Mouse (Mus musculus) kidney, adult 8-10 months (tissue): ENCODE results near the gene Ppp2r5c.

ENCODE experiments used
- DNase-seq, 2 experiments: peaks; one replicate each; pipeline ENCODE4 v3.0.0; 2022

Gene Ppp2r5c

DNA sequence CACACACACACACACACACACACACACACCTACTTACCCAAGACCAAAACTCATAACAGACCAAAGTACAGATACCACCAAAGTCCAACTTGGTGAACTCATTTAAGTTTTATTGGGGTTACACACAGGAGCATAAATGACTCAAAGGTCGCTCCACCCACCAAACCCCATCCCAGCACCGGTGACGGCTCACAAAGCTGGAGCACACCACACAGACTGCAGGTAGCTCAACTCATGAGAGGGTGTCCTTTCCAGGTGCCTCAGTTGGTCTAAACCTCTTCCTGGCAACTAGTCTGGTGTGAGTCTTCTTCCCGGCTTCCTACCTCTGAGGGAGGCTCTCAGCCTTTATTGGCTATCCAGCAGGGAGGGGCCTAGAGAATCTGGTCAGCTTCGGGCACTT lies 2.4 kb upstream of the Ppp2r5c start:
- no peak for DNase-seq

DNA sequence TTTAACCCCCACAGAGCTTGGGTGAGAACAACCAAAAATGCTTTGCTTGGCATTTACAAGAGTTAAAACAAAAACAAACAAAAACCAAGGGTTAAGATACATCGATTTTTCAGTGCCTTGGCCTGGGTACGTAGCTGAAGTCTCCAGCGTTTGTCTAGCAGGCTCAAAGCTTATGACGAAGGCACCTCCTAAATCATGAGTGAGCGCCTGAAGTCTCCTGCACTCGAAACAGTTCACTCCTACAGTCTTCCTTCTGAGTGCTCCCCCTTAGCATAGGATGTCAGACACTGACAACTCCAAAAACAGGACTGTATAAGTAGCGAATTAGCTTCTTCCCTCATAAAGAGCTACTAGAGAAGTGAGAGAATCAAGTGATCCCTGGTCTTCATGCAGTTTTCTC lies 1.1 kb upstream of the Ppp2r5c start:
- DNase-seq = no peak

DNA sequence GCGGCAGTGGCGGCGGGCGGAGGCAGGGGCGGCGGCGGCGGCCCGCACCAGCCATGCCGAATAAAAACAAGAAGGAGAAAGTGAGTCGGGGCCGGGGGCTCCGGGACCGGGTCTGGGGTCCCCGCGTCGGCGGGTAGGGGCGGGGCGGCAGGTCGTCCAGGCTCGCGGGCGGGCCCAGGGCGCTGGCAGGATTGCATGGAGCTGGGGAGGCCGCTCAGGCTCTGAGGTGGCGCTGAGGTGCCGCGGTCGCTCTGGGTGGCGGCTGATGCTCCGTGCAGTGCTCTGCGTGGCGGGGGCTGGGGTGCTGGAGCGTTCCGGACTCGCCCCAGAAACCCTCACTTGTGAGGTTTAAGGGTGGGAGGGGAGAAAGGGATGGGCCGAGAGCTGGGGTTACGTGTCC lies 386 bp downstream of the Ppp2r5c start:
- DNase-seq = peak; percentile 38 to 43

DNA sequence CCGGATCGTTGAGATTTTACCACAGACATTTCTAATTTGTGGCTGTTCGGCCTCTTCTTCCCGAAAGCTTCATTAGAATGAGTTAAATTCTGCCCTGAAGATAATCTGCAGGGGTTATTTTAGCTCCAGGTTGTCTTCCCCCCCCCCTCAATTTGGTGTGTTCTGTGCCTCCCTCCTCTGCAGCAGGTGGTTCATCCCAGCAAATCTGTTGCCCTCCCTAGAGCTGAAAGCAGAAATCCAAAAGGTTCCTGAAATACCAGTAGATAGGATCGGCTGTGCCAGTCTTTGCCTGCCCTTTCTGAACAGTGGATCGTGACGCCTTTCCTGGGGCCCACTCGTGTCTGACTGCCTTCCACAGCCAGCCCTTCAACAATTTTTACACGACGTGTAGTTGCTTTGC lies 1.8 kb downstream of the Ppp2r5c start:
- no peak for DNase-seq

DNA sequence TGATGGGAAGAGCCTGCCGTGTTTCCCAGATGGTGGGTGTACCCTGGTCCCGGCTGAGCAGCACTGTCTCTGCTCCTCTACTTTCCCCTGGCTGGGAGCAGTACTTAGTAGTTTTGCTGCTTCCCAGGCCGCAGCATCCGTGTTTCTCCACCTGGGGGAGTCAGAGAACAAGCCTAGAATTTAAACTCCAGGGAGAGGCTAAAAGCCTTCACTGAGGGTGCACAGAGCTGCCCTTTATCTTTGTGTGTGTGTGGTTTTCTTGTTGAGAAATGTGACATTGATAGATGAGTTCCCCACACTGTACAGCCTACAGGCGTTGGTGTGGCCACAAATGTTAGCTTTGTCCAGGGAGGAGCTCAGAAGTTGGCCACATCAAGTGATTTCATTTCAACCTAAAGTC lies 7.3 kb downstream of the Ppp2r5c start:
- peak; percentile 53 to 76 for DNase-seq

DNA sequence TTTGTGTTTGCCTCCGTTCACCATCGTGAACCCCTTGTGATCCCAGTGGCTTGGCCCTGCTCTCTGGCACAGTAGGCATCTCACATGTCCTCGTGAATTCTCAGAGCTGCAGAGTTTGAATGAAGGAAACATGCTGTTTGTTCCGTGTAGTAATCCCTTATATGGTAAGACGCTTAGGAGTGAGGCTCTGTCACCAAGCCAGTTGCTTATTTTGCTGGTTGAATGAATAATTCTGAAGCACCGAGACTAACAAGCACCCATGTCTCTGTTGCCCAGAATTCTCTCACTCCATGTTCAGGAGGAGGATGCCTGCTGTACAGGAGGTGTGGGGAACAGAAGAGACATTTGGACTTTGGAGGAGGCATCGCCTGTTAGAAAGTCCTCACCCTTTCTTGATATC lies 9.1 kb downstream of the Ppp2r5c start:
- DNase-seq = no peak

DNA sequence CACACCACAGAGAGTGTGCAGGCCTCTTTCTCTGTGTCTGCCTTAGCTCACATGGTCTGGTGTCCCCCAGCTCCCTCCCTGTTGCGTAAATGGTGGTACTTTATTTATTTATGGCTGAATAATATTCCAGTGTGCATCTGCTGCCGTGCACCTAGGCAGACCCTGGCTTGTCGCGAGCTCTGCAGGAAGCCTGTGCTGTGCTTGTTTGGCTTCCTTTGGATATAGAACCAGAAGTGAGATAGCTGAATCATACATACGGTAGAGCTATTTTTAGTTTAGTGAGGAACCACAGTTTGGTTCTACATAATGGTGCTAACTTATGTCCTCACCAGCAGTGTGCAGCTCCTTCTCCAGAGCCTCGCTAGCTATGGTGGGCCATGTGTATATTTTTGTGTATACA lies 11.7 kb downstream of the Ppp2r5c start:
- no peak for DNase-seq

DNA sequence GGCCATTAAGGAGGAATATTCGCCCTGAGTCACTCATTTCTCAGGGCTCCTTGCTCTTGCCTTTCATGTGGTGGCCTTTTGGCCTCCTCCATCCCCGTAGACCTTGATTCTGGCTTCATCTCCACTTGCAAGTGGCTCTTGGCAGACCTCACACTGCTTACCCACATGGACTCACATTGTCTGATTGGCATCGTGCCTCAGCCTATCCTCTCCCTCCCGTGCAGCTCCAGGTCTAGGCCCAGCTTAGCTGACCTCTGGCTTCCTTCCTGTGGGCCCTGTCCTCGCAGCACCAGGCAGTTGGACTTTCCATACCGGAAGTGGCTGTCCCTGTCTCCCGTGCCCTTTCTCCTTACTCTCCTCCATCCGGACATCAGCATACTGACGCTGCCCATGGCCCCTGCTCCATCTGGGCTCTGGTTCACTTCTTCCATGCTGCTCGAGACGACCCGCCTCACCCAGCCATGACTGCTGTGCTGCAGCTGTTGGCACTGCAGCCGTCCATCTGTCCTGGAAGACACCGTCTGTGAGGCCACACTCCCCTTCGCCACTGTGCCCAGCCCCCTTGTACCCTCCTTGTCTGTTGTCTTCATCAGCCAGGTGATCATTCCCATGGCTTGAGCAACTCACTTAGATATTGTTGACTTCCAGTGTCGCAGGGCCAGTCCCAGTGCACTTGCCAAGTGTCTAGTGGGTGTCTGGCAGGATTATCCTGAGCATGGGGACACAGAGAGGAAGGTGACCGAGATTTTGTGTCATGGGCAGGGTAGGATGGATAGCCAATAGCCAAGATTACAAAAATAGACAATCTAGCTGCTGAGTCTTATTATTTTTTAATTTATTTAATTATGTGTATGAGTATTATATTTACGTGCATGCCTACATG lies 13.7 kb downstream of the Ppp2r5c start:
- DNase-seq = peak; percentile 68 to 84

DNA sequence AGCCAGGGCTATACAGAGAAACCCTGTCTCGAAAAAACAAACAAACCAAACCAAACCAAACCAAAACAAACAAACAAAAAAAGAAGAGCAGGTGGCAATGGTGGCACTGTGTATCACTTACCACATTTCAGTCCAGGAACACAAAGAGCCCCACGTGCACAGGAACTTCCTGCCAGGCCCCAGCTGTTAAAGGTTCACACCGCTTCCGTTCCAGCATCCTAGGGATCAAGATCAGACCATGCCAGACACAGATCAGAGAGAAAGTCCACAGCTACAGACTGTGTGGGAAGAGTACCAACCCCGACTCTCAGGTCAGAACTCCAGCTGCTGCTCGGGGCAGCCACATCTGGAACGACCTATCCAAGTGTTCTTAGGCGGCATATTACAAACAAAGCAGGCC lies 16.8 kb downstream of the Ppp2r5c start:
- no peak for DNase-seq

DNA sequence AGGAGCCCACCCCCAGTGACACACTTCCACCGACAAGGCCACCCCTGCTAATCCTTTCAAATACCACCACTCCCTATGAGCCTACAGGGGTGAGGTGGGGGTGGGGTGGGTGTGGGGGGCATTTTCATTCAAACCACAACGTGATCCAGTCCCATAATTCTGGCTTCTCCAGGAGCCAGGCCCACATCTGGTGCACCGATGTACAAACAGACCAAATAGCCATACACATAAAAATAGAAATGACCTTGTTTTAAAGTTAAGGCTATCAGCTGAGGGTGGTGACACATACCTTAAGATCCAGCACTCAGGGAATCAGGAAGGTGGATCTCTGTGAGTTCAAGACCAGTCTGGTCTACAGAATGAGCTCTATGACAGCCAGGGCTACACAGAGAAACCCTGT lies 24.5 kb downstream of the Ppp2r5c start:
- no peak for DNase-seq

DNA sequence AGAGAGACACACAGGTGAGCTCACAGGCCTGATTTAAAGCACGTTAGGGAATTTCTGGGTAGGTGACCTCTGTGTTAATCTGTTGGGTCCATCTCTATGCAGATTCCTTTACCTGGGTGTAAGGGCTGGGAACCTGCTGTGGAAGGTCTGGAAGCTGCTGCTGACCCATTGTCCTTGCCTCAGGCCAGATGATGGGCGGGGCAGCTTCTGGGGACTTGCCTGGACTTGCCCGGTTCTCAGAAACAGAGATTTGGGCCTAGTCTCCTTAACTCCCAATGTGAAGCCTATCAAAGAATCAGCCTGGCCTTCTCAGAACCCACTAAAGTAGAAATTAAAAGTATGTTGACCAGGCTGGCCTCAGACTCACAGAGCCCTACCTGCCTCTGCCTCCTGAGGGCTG lies 25.3 kb downstream of the Ppp2r5c start:
- DNase-seq = no peak

DNA sequence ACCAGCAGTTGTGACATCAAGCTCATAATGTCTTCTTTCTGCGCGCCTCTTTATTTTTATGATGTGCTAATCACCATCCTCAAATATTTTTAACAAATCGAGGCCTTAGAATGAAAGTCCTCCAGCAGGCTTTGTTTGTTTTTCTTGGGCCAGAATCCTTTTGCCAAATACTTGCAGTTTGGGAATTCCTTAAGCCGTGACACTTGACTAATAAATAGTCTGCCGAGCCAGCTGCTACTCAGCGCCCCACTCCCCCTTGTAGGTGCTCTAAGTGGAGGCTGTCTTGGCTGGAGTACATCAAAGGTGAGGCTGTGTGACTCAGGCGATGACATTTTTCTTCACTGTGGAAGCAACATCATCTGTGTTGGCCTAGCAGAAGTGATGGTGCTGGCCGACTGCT lies 27.6 kb downstream of the Ppp2r5c start:
- DNase-seq = no peak

DNA sequence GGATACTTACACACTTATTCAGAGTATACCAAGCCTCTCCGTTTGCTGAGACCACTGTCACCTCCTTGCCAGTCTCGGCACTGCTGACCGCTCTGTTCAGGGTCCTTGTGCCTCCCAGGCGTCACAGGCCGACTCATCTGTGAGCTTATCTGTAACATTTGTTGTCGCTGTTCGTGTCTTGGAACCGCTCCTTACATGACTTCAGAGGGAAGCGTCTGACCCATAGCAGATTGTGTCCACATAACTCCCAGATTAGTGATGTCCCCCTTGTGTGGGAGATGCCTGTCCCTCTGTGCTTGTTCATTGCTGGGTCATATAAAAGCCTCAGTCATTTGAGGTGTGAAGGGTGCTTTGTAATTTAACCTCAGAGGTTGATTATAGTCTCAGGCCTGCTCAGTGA lies 29.6 kb downstream of the Ppp2r5c start:
- no peak for DNase-seq

DNA sequence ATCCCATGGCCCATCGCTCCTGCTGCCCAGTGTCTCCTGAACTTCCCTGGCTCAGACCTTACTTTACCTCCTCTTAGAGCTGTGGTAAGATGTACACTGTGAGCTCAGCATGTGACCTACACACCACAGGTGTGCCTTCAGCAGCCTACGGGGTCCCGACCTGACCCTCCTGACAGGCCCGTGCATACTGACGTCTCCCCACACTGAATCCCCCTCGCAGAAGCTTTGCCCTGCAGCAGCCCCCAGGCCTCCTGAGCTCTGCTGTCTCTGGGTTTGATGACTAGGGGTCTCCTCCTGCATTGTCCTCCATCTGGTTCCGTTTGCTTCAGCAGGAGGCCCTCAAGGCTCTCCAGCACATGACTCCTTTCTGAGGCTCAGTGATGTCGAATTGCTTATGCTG lies 31.0 kb downstream of the Ppp2r5c start:
- DNase-seq = no peak

DNA sequence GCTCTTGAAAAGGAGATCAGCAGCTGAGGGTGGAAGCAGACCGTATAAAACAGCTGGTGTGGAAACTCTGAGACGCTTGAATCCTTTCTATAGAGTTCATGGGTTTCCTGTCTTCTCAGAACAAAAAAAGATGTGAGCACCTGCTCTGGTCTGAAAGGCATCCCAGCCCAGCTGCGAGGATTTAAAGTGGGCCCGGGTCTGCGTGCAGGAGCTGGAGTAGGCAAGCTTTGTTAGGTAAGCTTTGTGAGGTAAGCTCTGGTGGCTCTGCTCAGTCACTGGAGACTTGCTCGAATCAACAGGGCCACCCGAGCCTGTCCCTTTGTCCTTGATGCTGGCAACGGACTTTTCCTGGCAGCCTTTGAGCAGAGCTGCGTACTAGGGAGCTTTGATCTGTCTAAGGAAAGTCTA lies 31.7 kb downstream of the Ppp2r5c start:
- no peak for DNase-seq

DNA sequence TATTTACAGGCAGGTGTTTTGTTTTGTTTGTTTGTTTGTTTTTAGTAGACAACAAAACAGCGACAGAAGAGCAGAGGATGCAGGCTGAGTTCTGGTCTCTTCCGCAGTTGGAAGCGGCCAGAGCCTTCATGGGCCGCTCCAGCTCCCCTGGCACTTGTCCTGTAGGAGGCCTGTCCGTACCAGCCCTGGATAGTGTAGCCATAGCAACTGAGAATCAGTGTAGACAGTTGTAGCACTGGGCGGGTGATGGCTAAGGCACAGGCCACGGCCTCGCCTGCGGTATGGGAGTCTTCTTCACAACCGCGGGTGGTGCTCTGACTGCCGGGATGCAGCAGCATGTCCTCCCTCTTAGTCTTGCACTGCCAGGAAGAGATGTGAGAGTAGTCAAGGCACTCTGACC lies 32.3 kb downstream of the Ppp2r5c start:
- no peak for DNase-seq

DNA sequence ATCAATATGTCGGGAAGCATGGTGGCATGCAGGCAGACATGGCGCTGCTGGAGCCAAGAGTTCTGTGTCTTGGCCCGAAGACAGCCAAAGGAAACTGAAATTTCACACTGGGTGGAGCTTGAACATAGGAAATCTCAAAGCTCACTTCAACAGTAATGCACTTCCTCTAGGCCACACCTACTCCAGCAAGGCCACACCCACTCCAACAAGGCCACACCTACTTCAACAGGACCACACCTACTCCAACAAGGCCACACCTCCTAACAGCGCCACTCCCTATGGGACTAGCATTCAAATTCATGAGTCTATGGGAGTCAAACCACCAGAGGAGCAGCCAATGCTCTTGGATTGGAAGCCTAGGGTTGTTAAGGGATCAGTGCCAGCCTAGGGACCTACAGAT lies 33.8 kb downstream of the Ppp2r5c start:
- DNase-seq = no peak

DNA sequence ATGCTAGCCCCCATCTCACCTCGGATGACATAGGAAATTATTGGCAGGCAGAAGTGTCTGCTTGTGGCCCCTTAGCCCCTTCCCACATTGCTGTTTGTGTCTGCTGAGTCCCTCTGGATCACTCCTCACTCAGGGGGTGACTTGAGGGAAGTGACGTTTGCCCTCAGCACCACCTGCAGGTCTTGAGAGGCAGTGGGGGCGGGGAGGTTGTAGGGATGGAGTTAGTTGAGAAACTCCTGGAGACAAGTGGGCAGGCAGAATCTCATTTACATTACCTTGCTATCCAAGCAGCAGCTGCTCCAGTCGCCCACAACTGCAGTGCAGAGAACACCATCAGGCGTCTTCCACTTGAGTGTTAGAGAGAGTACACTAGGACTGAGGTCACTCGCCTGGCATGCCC lies 36.8 kb downstream of the Ppp2r5c start:
- DNase-seq = no peak

DNA sequence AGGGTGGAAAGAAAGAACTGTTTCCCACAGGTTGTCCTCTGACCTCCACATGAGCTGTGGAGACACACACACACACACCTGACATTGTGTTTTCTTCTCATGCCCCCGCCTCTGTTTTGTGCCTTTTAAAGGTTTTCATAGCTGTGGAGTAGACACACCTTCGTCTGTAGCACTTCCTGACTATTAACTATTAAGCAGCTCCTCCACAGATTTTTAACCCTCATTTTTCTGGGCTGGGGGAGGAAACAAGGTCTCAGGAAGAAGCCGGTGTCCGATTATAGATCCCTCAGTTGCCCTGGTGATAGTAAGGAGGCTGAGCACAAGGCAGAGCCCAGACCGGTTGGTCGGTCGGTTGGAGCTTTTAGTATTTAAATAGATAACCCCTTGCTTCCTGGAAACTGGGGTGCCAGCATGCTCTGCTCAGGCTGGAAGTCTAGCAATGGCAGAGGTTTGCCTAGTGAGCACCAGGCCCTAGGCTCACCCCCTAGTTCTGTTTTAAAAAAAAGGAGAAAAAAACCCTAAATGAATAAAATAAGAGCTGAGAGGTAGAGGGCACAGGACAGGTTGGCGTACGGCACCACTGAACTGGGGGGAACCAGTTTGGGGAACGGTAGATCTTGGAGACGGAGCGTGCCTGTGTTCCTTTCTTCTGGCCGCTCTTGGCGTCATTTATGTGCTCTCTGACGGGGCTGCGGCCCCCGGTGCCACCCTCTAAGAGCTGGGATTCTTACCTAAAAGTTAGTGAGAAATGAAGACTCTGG lies 38.1 kb downstream of the Ppp2r5c start:
- no peak for DNase-seq

DNA sequence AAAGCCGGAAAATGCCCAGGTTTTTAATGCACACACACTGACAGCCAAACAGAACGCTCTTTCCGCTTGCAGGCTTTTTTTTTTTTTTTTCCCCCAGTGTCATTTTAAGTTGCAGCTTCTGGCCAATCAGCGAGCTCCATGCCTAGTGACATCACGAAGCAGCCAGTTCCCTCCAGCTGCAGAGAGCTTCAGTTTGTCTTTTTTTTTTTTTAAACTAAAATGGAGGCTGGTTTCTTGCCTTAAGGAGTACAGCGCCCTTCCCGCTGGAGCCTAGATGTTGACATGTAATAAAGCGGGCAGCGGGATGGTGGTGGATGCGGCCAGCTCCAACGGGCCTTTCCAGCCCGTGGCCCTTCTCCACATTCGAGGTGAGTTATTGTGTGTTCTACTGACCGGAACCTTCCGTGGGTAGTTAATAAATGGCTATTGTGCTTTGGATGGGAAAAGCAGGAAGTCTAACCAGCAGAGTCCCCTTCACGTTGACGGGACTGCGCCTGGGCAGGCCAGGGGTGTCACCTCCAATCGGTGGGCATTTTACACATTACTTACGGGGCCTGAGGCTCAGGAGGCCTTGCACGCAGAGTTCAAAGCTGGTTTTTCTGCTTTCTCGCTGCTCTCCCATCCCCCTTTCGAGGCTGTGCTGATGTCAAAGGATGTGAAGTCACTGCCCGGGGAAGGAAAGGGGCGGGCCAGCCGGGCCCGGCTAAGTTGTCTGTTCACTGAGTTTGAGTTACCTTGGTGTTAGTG lies 38.8 kb downstream of the Ppp2r5c start:
- DNase-seq = peak; percentile 87 to 90

DNA sequence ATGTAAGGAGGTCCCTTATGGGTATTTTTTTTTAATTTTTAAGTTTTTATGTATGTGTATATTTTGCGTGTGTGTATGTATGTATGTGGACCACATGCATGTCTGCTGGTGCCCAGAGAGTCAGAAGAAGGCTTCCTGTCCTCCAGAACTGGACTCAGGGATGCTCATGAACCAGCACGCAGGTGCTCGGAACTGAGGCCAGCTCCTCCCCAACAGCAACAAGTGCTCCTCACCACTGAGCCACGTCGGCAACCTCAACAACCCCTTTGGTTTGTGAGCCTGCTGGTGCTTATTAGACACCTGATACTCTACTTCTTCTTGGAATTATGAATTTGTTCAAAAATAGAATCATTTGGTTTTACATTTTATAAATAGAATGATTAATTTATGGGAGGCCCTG lies 39.9 kb downstream of the Ppp2r5c start:
- no peak for DNase-seq

DNA sequence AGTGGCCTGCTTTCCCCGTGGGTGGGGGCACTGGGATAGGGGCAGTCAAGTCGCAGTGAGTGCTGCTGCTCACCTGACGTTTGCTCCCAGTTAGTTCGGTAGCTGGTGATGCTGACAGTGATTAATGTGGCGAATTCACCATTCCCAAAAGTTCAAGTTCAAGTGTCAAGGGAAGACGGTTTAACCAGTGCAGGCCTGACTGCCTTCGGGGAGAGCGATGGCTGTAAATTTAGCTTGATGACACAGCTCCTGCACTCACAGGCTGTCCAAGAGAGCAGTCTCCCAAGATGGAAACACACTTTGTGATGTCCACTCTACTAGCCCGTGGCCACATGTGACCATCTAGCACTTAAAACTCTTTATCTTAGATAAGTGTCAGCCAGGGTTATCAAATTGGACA lies 41.1 kb downstream of the Ppp2r5c start:
- DNase-seq = no peak

DNA sequence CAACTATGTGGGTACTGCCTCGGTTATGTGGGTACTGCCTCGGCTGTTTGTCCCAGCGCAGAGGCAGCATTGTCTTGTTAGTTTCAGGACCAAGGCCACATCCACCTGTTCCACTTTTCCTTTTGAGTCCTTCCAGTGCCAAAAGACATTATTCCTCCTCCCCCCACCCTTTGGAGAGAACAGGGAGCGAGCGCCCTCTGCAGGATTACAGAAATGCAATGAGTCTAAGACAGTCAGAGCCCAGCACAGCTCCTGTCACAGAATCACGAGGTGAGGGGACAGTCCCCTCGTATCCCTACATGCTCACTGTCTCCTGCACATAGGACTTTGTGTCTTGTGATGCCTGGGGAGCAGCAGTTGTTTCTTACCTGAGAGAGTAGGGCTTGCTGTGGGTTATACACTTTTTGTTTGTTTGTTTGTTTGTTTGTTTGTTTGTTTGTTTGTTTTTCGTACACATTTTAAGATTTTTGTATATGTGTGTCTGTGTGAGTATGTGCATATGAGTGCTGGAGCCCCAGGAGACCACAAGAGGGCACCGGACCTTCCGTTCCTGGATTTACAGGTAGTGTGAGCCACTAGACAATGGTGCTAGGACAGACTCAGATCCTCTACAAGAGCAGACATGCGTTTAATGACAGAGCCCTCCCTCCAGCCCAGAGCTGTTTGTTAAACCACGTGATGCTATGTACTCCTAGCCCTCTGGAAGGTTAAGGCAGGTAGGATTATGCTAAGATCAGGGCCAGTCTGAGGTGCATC lies 43.2 kb downstream of the Ppp2r5c start:
- DNase-seq = no peak
